Mouse (Mus musculus): Measurements from ENCODE around the gene Inpp5k.
A peak's percentile ranks its signal among the peaks of the same experiment; 100 is the strongest.

Inpp5k gene

DNA sequence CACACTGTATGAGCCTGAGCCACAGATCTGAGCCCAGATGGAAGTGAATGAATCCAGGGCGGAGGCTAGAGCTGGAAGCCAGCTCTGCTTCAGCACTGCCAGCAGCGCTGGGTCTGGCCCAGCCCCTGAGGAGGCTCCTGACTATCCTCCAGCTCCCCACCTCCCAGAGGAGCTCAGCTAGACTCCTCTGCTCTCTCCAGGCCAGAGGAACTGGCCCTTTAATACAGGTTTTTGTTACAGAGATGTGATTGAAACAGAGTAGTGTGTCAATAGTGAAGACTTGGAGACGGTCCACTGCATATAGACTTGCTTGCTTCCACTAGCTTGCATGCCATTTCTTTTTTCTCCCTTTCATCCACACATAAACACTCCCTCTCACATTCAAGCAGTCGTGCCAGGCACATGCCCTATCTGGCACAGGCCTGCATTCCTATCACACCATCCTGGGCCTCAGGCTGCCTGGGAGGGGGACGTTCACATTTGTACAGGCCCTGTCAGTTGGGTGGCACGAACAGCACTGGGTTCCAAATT lies 17.0 kb downstream of the Inpp5k start:
- no peak for TF ChIP-seq POU5F1 (IDR thresholded peaks at IDR 0.05; ENCODE audit: borderline replicate concordance, low read length)
- TF ChIP-seq NANOG (IDR thresholded peaks at IDR 0.05; ENCODE audit: borderline replicate concordance, low read length), result no peak
- no peak for TF ChIP-seq CTCF (conservative IDR thresholded peaks at IDR 0.05; ENCODE audit: low read length)
- Histone ChIP-seq H3K4me1 (replicated peaks; ENCODE audit: low read depth, low read length) (peaks cover 45% of the 10 kb centered on the region), H3K4me3 (replicated peaks; ENCODE audit: low read length) (no peak overlapping the region), H3K27me3 (ENCODE audit: insufficient read depth, low read length) (no peaks in the 10 kb centered on the region), H3K36me3 (ENCODE audit: insufficient read depth, low read length) (peaks cover 55% of the 10 kb centered on the region), H3K9me3 (ENCODE audit: low read length) (no peaks in the 10 kb centered on the region)

DNA sequence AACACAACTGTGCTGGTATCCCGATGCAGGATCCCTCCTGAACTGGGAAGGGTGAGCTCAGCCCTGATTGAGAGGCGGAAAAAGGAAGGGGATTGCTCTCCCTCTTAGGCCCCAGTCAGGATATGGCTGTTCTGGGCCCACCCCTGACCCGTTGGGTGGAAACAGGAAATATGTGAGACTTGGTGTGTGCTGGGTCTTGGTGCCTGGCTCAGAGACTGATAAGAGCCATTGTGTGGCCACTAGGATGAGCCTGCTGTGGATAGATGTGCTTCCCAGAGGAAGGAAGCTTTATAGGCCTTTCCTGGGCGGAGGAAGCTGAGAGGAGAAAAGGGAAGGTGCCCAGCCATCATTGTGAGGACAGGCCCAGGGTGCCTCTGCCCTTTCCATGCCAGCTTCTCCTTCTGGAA lies 18.4 kb downstream of the Inpp5k start:
- H3K36me3 ChIP-seq (ENCODE audit: insufficient read depth, low read length), result peaks cover 41% of the 10 kb centered on the region
- TF ChIP-seq POU5F1 (IDR thresholded peaks at IDR 0.05; ENCODE audit: borderline replicate concordance, low read length), result no peak
- no peak for TF ChIP-seq NANOG (IDR thresholded peaks at IDR 0.05; ENCODE audit: borderline replicate concordance, low read length)
- no peak for TF ChIP-seq CTCF (conservative IDR thresholded peaks at IDR 0.05; ENCODE audit: low read length)
- H3K4me3 ChIP-seq (replicated peaks; ENCODE audit: low read length), result no peak overlapping the region
- peaks cover 55% of the 10 kb centered on the region for H3K4me1 ChIP-seq (replicated peaks; ENCODE audit: low read depth, low read length)
- no peaks in the 10 kb centered on the region for H3K9me3 ChIP-seq (ENCODE audit: low read length)
- H3K27me3 ChIP-seq (ENCODE audit: insufficient read depth, low read length), result no peaks in the 10 kb centered on the region

DNA sequence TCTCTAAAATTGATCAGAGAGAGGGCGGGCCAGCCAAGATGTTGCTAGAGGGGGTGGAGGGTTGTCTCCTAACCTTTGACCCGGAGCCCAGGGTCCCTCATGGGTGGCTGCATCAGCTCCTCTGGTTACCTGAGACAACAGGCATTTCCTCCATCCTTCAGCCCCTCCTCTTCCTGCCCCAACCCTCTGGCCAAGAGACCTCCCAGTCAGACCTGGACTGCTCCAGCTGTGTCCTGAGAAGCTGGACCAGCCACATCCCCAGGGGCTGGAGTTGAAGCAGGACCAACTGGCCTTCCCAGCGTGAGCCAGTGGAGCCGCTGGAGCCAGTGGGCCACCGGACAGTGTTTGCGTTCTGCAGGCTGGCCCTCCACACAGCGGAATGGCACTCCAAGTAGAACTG lies 19.5 kb downstream of the Inpp5k start, which contains the start of gene Myo1c:
TSS of gene Myo1c (plus strand) at position 194 of the 400 bp plus-strand sequence.
- Histone ChIP-seq H3K9me3 (ENCODE audit: low read length) (no peaks in the 10 kb centered on the region), H3K27me3 (ENCODE audit: insufficient read depth, low read length) (0 out of 2 replicates have a peak, but pooled peaks cover 4% of the 10 kb centered on the region), H3K4me3 (replicated peaks; ENCODE audit: low read length) (peak within 1 kb of the TSS; percentile 88), H3K36me3 (ENCODE audit: insufficient read depth, low read length) (peaks cover 29% of the 10 kb centered on the region), H3K4me1 (replicated peaks; ENCODE audit: low read depth, low read length) (peaks cover 67% of the 10 kb centered on the region)
- no peak for TF ChIP-seq CTCF (conservative IDR thresholded peaks at IDR 0.05; ENCODE audit: low read length)
- TF ChIP-seq POU5F1 (IDR thresholded peaks at IDR 0.05; ENCODE audit: borderline replicate concordance, low read length), result no peak
- no peak for TF ChIP-seq NANOG (IDR thresholded peaks at IDR 0.05; ENCODE audit: borderline replicate concordance, low read length)

DNA sequence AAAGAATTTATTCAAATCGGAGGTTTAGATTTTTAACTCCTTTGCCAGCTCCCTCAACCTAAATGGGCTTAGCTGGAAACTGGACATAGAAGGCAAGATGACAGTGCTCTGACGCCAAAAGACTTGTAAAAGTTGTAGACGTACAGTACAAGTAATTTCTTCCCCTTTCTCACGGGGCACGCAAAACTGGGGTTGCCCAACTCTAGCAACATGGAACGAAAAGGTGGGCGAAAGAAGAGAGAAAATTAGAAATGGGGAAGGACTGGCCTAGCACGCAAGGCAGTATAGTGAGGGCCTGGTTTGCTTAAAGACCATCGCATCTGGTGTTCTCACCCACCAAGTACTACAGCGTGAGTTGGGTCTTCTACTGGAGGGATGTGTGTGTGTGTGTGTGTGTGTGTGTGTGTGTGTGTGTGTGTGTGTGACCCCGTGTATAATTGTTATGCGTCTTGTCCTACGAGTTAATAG lies 20.2 kb downstream of the Inpp5k start:
- H3K4me1 ChIP-seq (replicated peaks; ENCODE audit: low read depth, low read length), result peaks cover 70% of the 10 kb centered on the region
- H3K9me3 ChIP-seq (ENCODE audit: low read length), result no peaks in the 10 kb centered on the region
- TF ChIP-seq POU5F1 (IDR thresholded peaks at IDR 0.05; ENCODE audit: borderline replicate concordance, low read length) (no peak), CTCF (conservative IDR thresholded peaks at IDR 0.05; ENCODE audit: low read length) (no peak), NANOG (IDR thresholded peaks at IDR 0.05; ENCODE audit: borderline replicate concordance, low read length) (no peak)
- 0 out of 2 replicates have a peak, but pooled peaks cover 4% of the 10 kb centered on the region for H3K27me3 ChIP-seq (ENCODE audit: insufficient read depth, low read length)
- peaks cover 22% of the 10 kb centered on the region for H3K36me3 ChIP-seq (ENCODE audit: insufficient read depth, low read length)
- H3K4me3 ChIP-seq (replicated peaks; ENCODE audit: low read length), result peak overlapping the region; percentile 88

DNA sequence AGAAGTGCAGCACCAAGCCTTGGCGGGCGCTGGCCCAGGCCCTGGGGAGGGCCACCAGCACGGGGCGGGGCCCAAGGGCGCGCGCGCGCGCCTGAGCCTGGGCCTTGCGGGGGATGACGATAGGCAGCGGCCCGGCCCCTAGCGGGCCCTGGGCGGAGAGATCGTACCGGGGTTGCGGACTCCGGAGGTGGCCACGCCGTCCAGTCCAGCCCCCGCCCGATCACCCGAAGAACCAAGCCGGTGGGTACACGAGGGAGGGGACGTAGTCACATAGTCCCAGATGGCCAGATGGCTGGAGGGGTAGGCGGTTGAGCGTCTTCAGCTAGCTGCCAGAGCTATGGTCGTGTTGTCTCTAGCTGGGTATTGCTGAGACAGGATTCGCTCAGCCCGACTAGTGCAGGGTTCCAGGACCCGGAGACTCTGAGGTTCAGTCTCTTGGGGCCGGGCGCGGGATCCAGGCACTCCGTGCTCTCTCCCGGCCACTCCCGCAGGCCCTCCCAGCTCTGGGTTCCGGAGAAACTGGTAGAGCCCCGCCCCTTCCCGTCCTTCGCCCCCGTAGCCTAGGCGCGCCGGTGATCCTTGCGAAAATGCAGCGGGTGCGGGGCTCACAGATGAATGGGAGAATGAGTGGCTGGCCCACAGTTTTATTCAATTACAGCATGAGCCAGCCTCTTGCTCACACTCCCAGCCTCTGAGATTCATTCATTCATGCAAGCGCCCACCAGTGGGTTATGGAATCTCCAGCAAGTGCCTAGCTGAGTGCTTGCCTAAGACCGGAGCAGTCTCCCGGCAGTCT lies 20.8 kb downstream of the Inpp5k start:
- Histone ChIP-seq H3K27me3 (ENCODE audit: insufficient read depth, low read length) (0 out of 2 replicates have a peak, but pooled peaks cover 4% of the 10 kb centered on the region), H3K36me3 (ENCODE audit: insufficient read depth, low read length) (peaks cover 20% of the 10 kb centered on the region), H3K9me3 (ENCODE audit: low read length) (no peaks in the 10 kb centered on the region), H3K4me3 (replicated peaks; ENCODE audit: low read length) (peak overlapping the region; percentile 88), H3K4me1 (replicated peaks; ENCODE audit: low read depth, low read length) (peaks cover 75% of the 10 kb centered on the region)
- no peak for TF ChIP-seq CTCF (conservative IDR thresholded peaks at IDR 0.05; ENCODE audit: low read length)
- TF ChIP-seq POU5F1 (IDR thresholded peaks at IDR 0.05; ENCODE audit: borderline replicate concordance, low read length), result no peak
- TF ChIP-seq NANOG (IDR thresholded peaks at IDR 0.05; ENCODE audit: borderline replicate concordance, low read length), result no peak

DNA sequence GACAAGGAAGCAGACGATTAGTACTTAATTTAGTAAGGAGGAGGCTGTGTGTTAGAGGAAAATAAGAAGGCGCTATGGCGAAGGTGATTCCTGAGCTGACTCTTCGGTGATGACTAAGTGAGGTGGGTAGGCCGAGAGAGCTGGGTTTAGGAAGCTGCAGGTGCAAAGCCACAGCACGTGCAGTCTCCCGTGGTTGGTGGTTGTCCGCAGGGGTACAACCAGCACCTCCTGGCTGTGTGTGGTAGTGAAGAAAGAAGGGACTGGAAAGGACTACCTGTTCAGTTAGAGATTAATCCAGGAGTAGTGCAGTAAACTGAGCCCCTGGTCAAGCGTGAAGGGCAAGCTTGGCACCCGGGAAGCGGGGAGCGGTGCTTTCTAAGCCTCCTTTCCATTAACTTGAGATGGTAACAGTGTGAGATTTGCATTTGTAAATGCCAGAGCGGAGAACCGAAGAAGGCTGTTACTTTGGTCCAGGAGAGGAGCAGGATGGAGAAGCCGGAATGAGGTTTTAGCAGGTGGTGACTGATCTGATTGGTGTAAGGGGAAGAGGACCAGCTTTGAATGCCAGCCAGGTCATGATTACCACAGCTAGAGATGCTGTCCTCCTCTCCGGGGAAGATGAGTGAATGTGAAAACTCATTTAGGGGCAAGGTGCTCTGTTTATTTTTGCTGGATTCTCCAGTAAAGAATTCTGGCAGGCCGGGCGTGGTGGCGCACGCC lies 21.6 kb downstream of the Inpp5k start:
- Histone ChIP-seq H3K4me3 (replicated peaks; ENCODE audit: low read length) (peak overlapping the region; percentile 88), H3K4me1 (replicated peaks; ENCODE audit: low read depth, low read length) (peaks cover 80% of the 10 kb centered on the region), H3K9me3 (ENCODE audit: low read length) (no peaks in the 10 kb centered on the region), H3K27me3 (ENCODE audit: insufficient read depth, low read length) (0 out of 2 replicates have a peak, but pooled peaks cover 4% of the 10 kb centered on the region), H3K36me3 (ENCODE audit: insufficient read depth, low read length) (peaks cover 17% of the 10 kb centered on the region)
- TF ChIP-seq CTCF (conservative IDR thresholded peaks at IDR 0.05; ENCODE audit: low read length) (no peak), NANOG (IDR thresholded peaks at IDR 0.05; ENCODE audit: borderline replicate concordance, low read length) (no peak), POU5F1 (IDR thresholded peaks at IDR 0.05; ENCODE audit: borderline replicate concordance, low read length) (no peak)

DNA sequence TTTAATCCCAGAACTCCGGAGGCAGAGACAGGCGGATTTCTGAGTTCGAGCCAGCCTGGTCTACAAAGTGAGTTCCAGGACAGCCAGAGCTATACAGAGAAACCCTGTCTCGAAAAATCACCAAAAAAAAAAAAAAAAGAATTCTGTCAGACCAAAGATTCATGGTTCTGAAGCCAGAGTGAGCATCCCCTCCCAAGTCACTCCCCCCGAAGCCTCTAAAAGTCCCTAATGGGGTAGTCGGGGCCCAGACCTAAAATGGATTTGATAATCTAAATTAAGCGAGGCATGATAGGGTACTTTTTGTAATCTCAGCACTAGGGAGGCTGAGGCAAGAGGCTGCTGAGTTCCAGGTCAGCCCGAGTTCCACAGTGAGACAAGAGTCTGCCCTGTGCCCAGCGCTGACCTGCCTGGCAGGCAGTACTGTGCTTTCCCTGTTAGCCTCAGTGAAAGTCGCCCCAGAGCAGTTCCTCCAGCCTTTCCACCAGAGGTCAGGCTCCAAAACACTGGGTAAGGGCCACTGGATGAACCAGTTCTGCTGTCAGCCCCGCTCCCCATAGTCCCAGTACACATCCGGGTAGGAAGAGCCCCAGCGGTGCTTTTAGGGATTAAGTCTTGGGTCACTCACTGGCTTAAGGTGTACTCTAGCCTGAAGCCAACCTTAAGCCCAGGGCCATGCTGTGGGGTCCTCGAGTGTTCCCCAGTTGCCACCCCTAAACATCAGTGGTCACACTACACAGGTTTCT lies 22.3 kb downstream of the Inpp5k start:
- peaks cover 17% of the 10 kb centered on the region for H3K36me3 ChIP-seq (ENCODE audit: insufficient read depth, low read length)

More for the DNA sequence above, 22.3 kb downstream of the Inpp5k start:
- no peak for TF ChIP-seq CTCF (conservative IDR thresholded peaks at IDR 0.05; ENCODE audit: low read length)
- TF ChIP-seq POU5F1 (IDR thresholded peaks at IDR 0.05; ENCODE audit: borderline replicate concordance, low read length), result no peak
- no peak for TF ChIP-seq NANOG (IDR thresholded peaks at IDR 0.05; ENCODE audit: borderline replicate concordance, low read length)
- peak overlapping the region; percentile 88 for H3K4me3 ChIP-seq (replicated peaks; ENCODE audit: low read length)
- no peaks in the 10 kb centered on the region for H3K9me3 ChIP-seq (ENCODE audit: low read length)
- H3K27me3 ChIP-seq (ENCODE audit: insufficient read depth, low read length), result 0 out of 2 replicates have a peak, but pooled peaks cover 4% of the 10 kb centered on the region
- H3K4me1 ChIP-seq (replicated peaks; ENCODE audit: low read depth, low read length), result peaks cover 79% of the 10 kb centered on the region

Measured in E14TG2a.4 (cell line).